Mouse (Mus musculus): ENCODE results near the gene Col16a1.

The Col16a1 gene

DNA sequence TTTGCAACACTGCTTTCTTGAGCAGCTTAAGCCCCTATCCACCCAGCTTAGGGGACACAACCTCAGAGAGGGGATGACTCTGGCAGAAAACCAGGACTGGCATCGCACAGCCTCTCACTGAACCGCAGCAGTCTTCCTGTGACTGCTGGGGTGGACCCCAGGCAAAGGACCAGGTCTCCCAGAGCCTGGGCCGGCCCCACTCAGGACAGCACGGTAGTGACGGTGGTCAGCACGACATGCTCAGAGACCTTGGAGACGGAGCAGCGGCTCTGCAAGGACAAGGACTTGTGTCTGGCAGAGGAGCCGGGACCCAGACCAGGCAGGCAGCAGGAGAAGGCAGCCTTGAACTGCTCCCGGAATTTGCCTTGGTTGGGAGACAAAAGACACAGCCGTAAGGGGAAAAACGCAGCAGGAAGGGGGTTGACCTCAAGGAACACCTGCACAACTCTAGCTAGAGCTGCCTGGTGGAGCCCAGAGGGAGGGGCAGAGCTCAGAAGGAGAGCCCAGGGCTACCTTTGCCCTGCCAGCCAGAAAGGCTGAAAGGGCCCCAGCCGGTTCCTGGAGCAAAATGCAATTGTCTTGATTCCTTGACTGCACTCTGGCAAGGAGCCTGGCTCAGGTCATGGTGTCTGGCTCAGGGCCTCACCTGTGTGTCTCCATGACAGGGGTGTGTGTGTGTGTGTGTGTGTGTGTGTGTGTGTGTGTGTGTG is 83.2 kb downstream of the Col16a1 start:
- DNase-seq (ENCODE audit: low read depth, low spot score), result no peak

DNA sequence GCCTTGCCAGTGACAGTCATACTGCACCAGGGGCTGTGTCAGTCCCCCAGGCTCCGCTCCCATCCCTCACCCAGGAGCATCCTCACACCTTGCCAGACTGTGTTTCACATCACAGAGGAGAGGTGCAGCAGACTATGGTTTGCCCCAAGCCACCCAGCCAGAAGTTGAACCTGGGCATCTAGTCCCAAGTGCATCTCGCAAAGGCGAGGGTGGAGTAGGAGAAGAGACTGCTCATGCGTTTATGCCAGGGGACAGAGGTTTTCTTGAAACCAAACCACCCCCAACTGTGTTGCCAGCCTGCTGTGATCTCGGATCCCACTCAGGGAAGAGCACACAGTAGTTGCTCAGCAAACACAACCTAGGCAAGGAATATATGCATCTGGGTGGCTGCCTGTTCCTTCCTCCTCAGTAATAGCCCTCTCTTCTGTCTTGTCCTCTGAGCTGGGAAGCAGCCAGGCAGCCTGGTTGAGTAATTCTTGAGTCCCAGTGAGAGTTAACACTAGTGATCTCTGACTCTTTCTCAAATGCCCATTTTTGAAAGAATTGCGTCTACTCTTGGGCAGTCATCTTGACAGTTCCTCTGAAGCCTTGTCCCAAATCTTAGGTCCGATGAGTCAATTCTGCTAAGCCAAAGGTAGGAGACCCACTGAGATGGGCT is 83.9 kb downstream of the Col16a1 start:
- no peak for DNase-seq (ENCODE audit: low read depth, low spot score)

DNA sequence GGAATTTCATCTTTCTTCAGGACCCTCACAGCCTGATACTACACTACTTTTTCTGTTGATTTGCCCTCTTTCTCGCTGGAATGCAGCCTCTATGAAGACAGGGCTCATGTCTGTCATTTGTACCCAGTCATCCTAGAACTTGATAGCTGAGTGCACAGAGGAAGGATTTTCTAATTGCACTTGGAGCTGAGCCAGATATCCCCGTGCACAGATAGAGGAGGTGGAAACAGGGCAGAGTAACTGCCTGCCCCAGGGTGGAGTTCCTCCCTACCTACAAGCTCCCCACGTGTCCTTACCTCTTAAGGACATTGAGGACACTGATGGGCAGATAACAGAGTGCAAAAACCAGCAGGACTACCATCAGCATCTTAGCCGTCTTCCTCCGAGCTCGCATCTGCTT is 85.8 kb downstream of the Col16a1 start:
- DNase-seq (ENCODE audit: low read depth, low spot score), result no peak

DNA sequence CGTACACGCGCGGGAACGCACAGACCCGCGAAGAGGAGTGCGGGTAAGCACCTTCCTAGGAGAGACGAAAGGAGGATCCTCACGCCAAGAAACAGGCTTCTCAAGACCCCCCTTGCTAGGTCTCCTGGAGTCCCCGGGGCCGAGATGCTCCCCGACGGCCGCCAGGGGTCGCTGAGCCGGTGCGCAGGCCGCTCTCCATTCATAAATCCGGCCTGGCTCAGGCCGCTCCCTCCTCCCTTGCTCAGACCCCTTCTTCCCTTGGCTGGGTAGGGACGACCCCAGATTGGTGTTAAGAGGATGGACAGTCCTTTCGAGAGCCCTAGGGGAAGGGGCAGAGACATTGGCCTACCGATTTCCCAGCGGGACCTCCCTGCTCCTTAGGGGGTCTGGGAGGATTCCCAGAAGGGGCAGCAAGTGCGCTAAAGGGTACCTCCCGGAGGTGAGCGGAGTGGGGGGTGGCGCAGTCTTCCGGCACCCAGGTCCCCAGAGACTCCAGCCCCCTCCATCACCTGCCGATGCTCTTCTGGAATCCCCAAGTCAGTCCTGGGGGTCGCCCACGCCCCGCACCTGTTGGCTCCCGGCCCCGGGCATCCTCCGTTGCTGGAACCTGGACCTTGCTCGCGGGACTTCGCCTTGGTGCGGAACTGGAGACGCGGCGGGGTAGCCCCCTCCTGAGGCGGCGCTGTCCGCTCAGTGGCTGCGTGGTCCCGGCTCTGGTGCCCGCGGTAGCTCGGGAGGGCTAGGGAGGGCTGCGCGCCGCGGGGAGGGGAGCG is 91.0 kb downstream of the Col16a1 start:
- DNase-seq (ENCODE audit: low read depth, low spot score), result peak; percentile 62

DNA sequence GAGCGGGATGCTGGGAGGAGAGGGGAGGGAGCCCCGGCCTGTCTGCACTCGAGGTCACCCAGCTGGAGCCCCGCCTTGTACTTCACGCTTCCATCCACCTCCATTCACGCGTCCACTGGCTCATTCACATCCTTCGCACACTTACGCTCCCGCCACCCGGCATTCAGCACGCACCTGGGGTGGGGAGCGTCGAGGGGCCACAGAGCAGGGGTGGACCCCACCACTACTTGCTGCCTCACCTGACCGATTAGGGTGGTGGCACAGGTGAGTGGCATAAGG is 91.5 kb downstream of the Col16a1 start, which contains the start of gene Hcrtr1:
Hcrtr1 (minus strand) TSS at position 146 of the 279 bp plus-strand sequence.
- DNase-seq (ENCODE audit: low read depth, low spot score), result no peak

DNA sequence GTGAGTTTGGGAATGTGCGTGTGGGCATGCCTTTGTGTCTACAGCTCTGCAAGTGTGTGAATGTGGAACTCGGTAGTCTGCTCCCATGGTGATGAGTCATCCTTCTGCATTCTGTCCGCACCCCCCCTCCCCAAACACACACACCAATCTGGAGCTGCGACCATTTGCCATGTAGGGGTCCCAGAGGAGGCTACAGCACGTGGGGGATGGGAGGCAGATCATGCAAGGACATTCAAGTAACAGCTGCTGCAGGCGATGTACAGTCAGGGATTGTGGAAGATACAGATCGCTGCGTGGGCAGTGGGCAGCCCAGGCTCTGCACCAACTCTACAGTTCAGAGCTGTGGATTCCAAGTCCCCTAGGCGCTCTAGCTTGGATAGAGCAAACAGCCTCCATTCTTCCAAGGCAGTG is 93.4 kb downstream of the Col16a1 start:
- no peak for DNase-seq (ENCODE audit: low read depth, low spot score)

DNA sequence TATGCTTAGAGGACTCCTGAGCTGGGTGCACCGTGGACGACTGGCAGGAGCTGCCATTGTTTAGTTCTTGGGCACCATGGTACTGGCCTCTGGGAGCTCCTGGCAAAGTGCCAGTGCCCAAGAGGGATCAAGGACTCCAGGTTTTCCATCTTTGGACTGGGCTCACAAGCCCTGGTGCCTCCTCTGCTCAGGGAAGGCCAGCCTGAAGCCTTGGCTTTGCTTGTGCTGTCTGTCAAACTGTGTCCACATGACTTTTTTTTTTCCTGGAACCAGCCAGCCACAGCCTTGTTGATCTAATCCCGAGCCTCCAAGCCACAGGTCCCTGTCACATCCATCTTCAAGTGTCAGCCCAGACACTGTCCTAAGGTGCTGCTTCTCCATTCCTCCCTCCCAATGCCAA is 94.1 kb downstream of the Col16a1 start:
- no peak for DNase-seq (ENCODE audit: low read depth, low spot score)

DNA sequence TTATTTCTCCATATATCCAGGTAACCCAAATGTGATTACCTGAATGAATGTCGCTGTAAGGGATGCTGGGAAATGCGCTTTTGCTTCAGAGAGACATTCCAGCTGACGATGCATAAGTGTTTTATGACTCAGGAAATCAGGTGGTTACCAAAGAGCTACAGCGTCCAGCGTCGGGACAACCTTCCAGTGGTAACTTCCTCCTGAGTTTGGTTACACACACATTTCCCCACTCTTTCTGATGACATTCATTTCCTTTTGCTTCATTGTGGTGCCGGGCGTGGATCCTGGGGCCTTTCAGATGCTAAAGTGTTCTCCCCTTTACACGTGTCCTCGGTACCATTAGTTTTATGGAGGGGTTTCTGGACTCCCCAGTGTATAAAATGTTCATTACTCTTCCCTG is 100.8 kb downstream of the Col16a1 start:
- no peak for DNase-seq (ENCODE audit: low read depth, low spot score)

Data from CD4-positive, CD25-positive, alpha-beta regulatory T cell, adult 2 months (primary cell).